Mouse (Mus musculus) cortical plate, adult 2 months (tissue): Measurements from ENCODE around the gene Cwc22.

Source experiments
- CTCF ChIP-seq: fragments of 200-500 bp; IDR thresholded peaks from 2 replicates; pipeline ENCODE4 v1.5.1; 2011; ENCODE audit warnings: mild to moderate bottlenecking, control low read depth, low read length; ENCODE audit not compliant: insufficient read depth; ENCODE audit errors: extremely low read depth
- POLR2A ChIP-seq: fragments of 200-500 bp; IDR thresholded peaks from 2 replicates; pipeline ENCODE4 v1.6.1; 2011; ENCODE audit warnings: mild to moderate bottlenecking, low read length, control low read depth; ENCODE audit not compliant: insufficient read depth; ENCODE audit errors: extremely low read depth

DNA sequence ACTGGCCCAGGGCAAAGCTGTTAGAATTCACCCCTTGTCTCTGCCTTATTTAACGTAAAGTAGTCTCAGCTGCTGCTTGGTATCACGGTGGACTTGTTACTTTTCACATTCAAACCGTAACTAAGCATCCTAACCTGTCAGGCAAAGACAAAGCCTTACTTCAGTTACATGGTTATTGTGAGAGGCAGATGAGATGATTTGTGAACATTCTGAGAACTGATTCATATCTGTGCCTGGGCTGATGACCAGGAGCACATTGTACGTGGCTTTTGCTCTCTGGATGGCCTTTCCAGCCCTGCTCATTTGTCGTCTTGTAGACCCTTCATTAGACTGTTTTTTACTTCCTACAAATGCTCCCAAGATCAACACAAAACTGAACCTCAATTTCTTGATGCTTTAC, 34.5 kb upstream of the Cwc22 start:
- no peak for TF ChIP-seq POLR2A
- no peak for TF ChIP-seq CTCF
